Mouse (Mus musculus): ENCODE data around the gene Cradd.

DNA sequence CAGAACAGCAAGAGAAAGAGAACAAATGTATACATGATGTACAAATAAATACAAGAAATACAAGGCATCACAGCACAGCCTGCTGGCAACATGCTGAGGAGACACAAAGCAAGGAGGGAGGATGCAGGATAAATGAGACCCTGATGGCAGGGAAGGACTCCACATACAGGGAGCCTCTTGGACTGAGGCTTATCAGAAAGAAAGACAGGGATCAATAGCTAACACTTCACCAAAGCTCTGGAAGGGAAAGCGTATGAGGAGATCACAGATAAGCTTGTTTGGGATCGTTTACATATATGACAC, 78.3 kb downstream of the Cradd start:
- TF ChIP-seq POLR2A (IDR thresholded peaks at IDR 0.05; ENCODE audit: low read depth, low read length) (no peak), CTCF (IDR thresholded peaks at IDR 0.05; ENCODE audit: extremely low read depth, insufficient read length, insufficient replicate concordance, low read depth, low read length) (no peak)

All from small intestine, adult 2 months (tissue).